Mouse (Mus musculus) brain, adult 10 weeks (tissue): Measurements from ENCODE around the gene Gm10340. TPM values are rescaled to one million over a fixed set of nuclear protein-coding genes. Genes with fewer than 3 reads are reported as not detected.

ENCODE experiments used
- polyA plus RNA-seq: library from polyadenylated mRNA; stranded (reverse); fragments of 350-450 nt; fragmentation: Illumina TruSeq; extraction: RNeasy Lipid Tissue Mini Kit (QIAGEN cat#74804); gene quantifications from one replicate; pipeline ENCODE4 v1.2.3, GENCODE M21; 2015; ENCODE audit warnings: low read depth, low replicate concordance

Gene Gm10340
- polyA plus RNA-seq: not detected

DNA sequence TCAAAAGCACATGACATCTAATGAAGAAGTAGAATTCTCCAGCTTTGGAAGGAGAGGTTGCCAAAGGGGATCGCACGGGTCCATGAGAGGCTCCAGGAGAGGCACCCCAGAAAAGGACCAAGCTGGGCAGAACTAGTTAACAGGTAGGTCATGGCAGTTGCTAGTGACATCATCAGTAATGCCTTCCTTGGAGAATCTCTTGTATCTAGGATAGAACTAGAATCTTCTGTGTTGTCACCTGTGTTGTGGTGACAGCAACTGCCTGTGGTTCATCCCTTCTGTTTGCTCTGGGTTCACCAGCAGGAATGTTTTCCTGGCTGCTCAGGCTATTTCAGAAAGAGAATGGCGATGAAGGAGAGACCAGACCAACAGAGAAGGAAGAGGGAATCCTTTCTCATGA is at the start of gene Gm10340:
TSS of gene Gm10340 (plus strand) at position 301 of the 400 bp plus-strand sequence.

DNA sequence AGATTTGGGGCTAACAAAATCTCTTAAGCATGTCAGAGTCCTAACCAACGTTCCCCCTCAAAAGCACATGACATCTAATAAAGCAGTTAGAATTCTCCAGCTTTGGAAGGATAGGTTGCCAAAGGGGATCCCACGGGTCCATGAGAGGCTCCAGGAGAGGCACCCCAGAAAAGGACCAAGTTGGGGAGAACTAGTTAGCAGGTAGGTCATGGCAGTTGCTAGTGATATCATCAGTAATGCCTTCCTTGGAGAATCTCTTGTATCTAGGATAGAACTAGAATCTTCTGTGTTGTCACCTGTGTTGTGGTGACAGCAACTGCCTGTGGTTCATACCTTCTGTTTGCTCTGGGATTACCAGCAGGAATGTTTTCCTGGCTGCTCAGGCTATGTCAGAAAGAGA is 54.2 kb downstream of the Gm10340 start, which contains the start of gene Gm5795:
TSS of gene Gm5795 (plus strand) at position 301 of the 400 bp plus-strand sequence.

Other genes starting within 250 kb of the Gm10340 start
- not detected for gene Gm2888, start 104.0 kb upstream of the Gm10340 start, polyA plus RNA-seq
- gene Gm2897, start 84.7 kb upstream of the Gm10340 start, polyA plus RNA-seq: 2.3 TPM
- gene Gm5795, start 54.3 kb downstream of the Gm10340 start, polyA plus RNA-seq: not detected
- gene D830030K20Rik, start 74.5 kb downstream of the Gm10340 start, polyA plus RNA-seq: 8.9 TPM
- gene Gm2956, start 198.6 kb downstream of the Gm10340 start, polyA plus RNA-seq: 0.27 TPM